Mouse (Mus musculus): ENCODE measurements at regions not wholly inside any gene's neighbourhood (a gene's known extent, or its start where the extent isn't known, plus 50 kb on each side); places are given as distances from the start of the nearest gene placed in this dataset.

DNA sequence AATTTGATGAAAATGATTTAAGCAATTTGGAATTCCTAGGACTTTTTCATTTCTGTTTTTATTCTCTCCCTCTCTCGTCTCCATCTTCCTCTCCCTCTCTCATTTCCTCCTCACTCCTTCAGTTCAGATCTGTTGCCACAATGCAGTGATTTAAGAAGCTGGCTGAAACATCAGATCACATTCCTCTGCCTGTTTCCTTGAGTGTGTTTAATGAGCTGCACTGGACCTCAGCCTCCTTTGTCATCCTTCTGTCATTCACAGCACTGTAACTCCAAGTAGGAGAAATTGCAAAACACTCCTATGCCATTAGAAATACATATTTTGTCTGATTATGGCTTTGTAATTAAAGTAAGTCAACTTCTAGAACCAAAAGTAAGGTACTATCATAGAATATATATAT is 103.5 kb upstream of the Mdga2 start:
- no peak overlapping the region for H3K9ac ChIP-seq (ENCODE audit: insufficient read depth, low read depth)
- no peak for DNase-seq (ENCODE audit: extremely low read depth)
- dilution Hi-C loops (cut with MboI; ENCODE audit: extremely low pct_ligation_motif_present, extremely low pct_unique_long_range_greater_than_20kb, low sequenced_read_pairs), result no loop called here

DNA sequence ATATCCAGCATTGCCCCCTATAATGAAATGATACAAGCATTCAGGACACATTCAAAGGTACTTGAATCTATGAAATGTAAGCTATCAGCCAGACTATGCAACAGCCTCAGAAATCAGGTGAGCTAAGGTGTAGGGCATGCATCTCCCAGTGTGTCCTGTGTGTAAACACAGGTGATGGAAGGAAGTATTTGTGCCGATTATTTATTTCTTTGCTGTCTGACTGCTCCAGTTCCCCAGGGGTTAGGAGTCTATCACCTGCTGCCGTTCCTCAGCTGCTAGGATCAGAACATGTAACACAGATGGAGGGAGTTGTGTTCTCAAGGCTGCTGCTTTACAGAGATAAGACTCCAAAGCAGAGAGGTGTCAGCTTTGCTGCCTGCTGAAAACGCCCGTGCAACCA is 103.0 kb upstream of the Mdga2 start:
- H3K79me2 ChIP-seq (replicated peaks; ENCODE audit: control insufficient read depth, extremely low read depth, insufficient read depth, poor library complexity, severe bottlenecking), result no peaks in the 10 kb centered on the region
- no peaks in the 10 kb centered on the region for H3K27me3 ChIP-seq (replicated peaks)
- H3K4me1 ChIP-seq (ENCODE audit: control insufficient read depth in 1 of 2, insufficient read depth in 2 of 2), result no peaks in the 10 kb centered on the region
- H3K27ac ChIP-seq (ENCODE audit: insufficient read depth, low read depth), result no peak overlapping the region
- dilution Hi-C loops (cut with MboI; ENCODE audit: extremely low pct_ligation_motif_present, extremely low pct_unique_long_range_greater_than_20kb, low sequenced_read_pairs) (no loop called here), in situ Hi-C loops (cut with MboI; ENCODE audit: low pct_ligation_motif_present, low pct_unique_long_range_greater_than_20kb, low sequenced_read_pairs) (no loop called here)
- no peaks in the 10 kb centered on the region for H3K9me3 ChIP-seq (replicated peaks; ENCODE audit: low read length)
- no peak overlapping the region for H3K4me2 ChIP-seq (ENCODE audit: insufficient read depth, low read depth, poor library complexity, severe bottlenecking)
- H3K4me3 ChIP-seq (replicated peaks in 1 of 3; ENCODE audit: low read depth in 2 of 3, low read length in 2 of 3, poor library complexity in 1 of 3), result no peak overlapping the region
- DNase-seq (ENCODE audit: extremely low read depth), result no peak
- TF ChIP-seq RCOR1 (conservative IDR thresholded peaks at IDR 0.05; ENCODE audit: low read depth, low read length), result no peak
- TF ChIP-seq ETS1 (conservative IDR thresholded peaks at IDR 0.05; ENCODE audit: low read depth, low read length), result no peak
- TF ChIP-seq JUND (conservative IDR thresholded peaks at IDR 0.05; ENCODE audit: low read depth, low read length), result no peak
- TF ChIP-seq ZKSCAN1 (IDR thresholded peaks at IDR 0.05; ENCODE audit: borderline replicate concordance, low read depth, low read length), result no peak
- TF ChIP-seq ZNF384 (IDR thresholded peaks at IDR 0.05; ENCODE audit: low read depth, low read length), result no peak
- TF ChIP-seq BHLHE40 (IDR thresholded peaks at IDR 0.05; ENCODE audit: low read depth, low read length), result no peak
- TF ChIP-seq CTCF (conservative IDR thresholded peaks at IDR 0.05 in 1 of 2, IDR thresholded peaks at IDR 0.05 in 1 of 2; ENCODE audit: low read depth in 2 of 2, low read length in 2 of 2), result no peak
- TF ChIP-seq POLR2A (IDR thresholded peaks at IDR 0.05; ENCODE audit: low read depth, low read length), result no peak
- TF ChIP-seq IRF4 (IDR thresholded peaks at IDR 0.05; ENCODE audit: low read depth, low read length), result no peak
- no peak for TF ChIP-seq HCFC1 (IDR thresholded peaks at IDR 0.05; ENCODE audit: low read depth, low read length)
- no peak for TF ChIP-seq MEF2A (IDR thresholded peaks at IDR 0.05; ENCODE audit: borderline replicate concordance, low read depth, low read length)
- TF ChIP-seq MYC (IDR thresholded peaks at IDR 0.05; ENCODE audit: low read depth, low read length), result no peak
- TF ChIP-seq GABPA (IDR thresholded peaks at IDR 0.05; ENCODE audit: insufficient replicate concordance, low read depth, low read length), result no peak
- TF ChIP-seq TBP (conservative IDR thresholded peaks at IDR 0.05; ENCODE audit: low read depth, low read length), result no peak
- no peak for TF ChIP-seq JUN (IDR thresholded peaks at IDR 0.05; ENCODE audit: insufficient read depth, low read depth, low read length)
- no peak for TF ChIP-seq USF1 (IDR thresholded peaks at IDR 0.05; ENCODE audit: low read depth, low read length)
- TF ChIP-seq ELF1 (IDR thresholded peaks at IDR 0.05; ENCODE audit: low read depth, low read length), result no peak
- TF ChIP-seq MAX (IDR thresholded peaks at IDR 0.05; ENCODE audit: low read length), result no peak
- no peak for TF ChIP-seq CHD1 (IDR thresholded peaks at IDR 0.05; ENCODE audit: low read depth, low read length)
- TF ChIP-seq CHD2 (IDR thresholded peaks at IDR 0.05; ENCODE audit: low read length), result no peak
- H3K9ac ChIP-seq (ENCODE audit: insufficient read depth, low read depth), result no peak overlapping the region
- H3K36me3 ChIP-seq (replicated peaks in 1 of 2; ENCODE audit: control insufficient read depth in 1 of 2, insufficient read depth in 1 of 2, low read length in 1 of 2), result no peaks in the 10 kb centered on the region

More for the DNA sequence above, 103.5 kb upstream of the Mdga2 start:
- no peak for TF ChIP-seq GABPA (IDR thresholded peaks at IDR 0.05; ENCODE audit: insufficient replicate concordance, low read depth, low read length)
- no peak for TF ChIP-seq EP300 (IDR thresholded peaks at IDR 0.05; ENCODE audit: low read length)
- TF ChIP-seq KAT2A (IDR thresholded peaks at IDR 0.05; ENCODE audit: insufficient replicate concordance, low read length), result no peak
- Histone ChIP-seq H3K9me3 (replicated peaks; ENCODE audit: low read length) (no peaks in the 10 kb centered on the region), H3K4me3 (replicated peaks in 1 of 3; ENCODE audit: low read depth in 2 of 3, low read length in 2 of 3, poor library complexity in 1 of 3) (no peak overlapping the region), H3K4me2 (ENCODE audit: insufficient read depth, low read depth, poor library complexity, severe bottlenecking) (no peak overlapping the region), H3K27me3 (replicated peaks) (no peaks in the 10 kb centered on the region), H3K4me1 (ENCODE audit: control insufficient read depth in 1 of 2, insufficient read depth in 2 of 2) (peaks cover 0 to 4% of the 10 kb centered on the region in 2 experiments; a peak in 1 of 4 replicates), H3K36me3 (replicated peaks in 1 of 2; ENCODE audit: control insufficient read depth in 1 of 2, insufficient read depth in 1 of 2, low read length in 1 of 2) (no peaks in the 10 kb centered on the region), H3K79me2 (replicated peaks; ENCODE audit: control insufficient read depth, extremely low read depth, insufficient read depth, poor library complexity, severe bottlenecking) (no peaks in the 10 kb centered on the region), H3K27ac (ENCODE audit: insufficient read depth, low read depth) (no peak overlapping the region)
- in situ Hi-C loops (cut with MboI; ENCODE audit: low pct_ligation_motif_present, low pct_unique_long_range_greater_than_20kb, low sequenced_read_pairs), result no loop called here

Measured in CH12.LX (cell line).